Mouse (Mus musculus) thymus, adult 2 months (tissue): Measurements from ENCODE around the gene Rbms3.

Experiments used
- CTCF ChIP-seq: fragments of 200-500 bp; IDR thresholded peaks from 2 replicates; pipeline ENCODE4 v1.5.1; 2012; ENCODE audit warnings: mild to moderate bottlenecking, control low read depth, low read length, moderate library complexity, borderline replicate concordance; ENCODE audit not compliant: control insufficient read depth, poor library complexity, insufficient read depth; ENCODE audit errors: extremely low read depth
- POLR2A ChIP-seq: fragments of 200-500 bp; IDR thresholded peaks from 2 replicates; pipeline ENCODE4 v1.6.1; 2012; ENCODE audit warnings: mild to moderate bottlenecking, low read length, control low read depth, moderate library complexity; ENCODE audit not compliant: control insufficient read depth, poor library complexity, insufficient read depth; ENCODE audit errors: extremely low read depth

DNA sequence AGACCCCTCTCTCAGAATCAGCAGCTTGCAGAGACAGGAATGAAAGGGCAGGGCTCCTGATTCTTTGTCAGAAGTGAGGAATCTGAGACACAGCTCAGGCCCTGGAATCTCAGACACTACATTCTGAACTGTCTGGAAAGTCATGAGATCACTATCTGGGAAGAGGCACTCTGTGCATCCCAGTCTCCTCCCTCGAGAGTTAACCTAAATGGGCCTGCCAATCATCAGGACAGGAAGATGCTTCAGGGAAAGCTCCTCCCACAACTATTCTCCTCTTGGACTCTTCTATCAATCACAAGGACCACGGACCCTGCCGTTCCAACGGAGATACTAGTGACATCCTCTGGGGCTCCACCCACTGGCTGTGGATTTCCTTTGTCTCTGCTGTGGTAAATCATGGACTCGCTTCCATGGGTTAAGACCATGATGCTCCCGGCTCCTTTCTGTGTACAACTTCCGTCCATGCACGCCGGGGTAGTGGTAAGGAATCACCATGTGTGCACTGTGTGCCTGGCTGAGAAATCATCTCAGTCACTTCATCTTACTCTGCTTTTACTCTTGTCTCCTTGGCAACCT is 473.3 kb downstream of the Rbms3 start:
- TF ChIP-seq CTCF (no peak), POLR2A (no peak)
